Mouse (Mus musculus): ENCODE measurements at regions not wholly inside any gene's neighbourhood (a gene's known extent, or its start where the extent isn't known, plus 50 kb on each side); places are given as distances from the start of the nearest gene placed in this dataset.

- TF ChIP-seq CEBPB (IDR thresholded peaks at IDR 0.05; ENCODE audit: insufficient read depth, poor library complexity, severe bottlenecking), result no peak
- TF ChIP-seq TCF12 (IDR thresholded peaks at IDR 0.05; ENCODE audit: insufficient read depth, poor library complexity, severe bottlenecking), result no peak
- no peak for TF ChIP-seq POLR2A (IDR thresholded peaks at IDR 0.05; ENCODE audit: insufficient read length, low read depth)
- no peak for TF ChIP-seq MAX (IDR thresholded peaks at IDR 0.05; ENCODE audit: low read depth)
- TF ChIP-seq MYOD1 (IDR thresholded peaks at IDR 0.05; ENCODE audit: control insufficient read depth in 1 of 3, insufficient read length in 2 of 3, low read depth in 2 of 3), result no peak
- TF ChIP-seq REST (IDR thresholded peaks at IDR 0.05; ENCODE audit: insufficient read depth, insufficient read length), result no peak
- no peak for TF ChIP-seq SRF (IDR thresholded peaks at IDR 0.05; ENCODE audit: control insufficient read depth, insufficient read length, low read depth)
- no peak for TF ChIP-seq E2F4 (IDR thresholded peaks at IDR 0.05; ENCODE audit: insufficient read depth)
Measured at GRCm38 (mm10) chr11:19673012-19673411, 251.2 kb upstream of the Spred2 start.
